Comparison of ENCODE assay signal across 26 mouse cellular contexts in genomic region chr13:71746534-71746933, GRCm38 (mm10).
DNase-seq lines count a peak whose midpoint lies in the region.
"Had no signal": no experiment of that assay in that cellular context is flagged by ENCODE, and none has a peak within 500 bp of the region (broad histone marks: within the 10 kb centered on the region; RNA-seq: fewer than 3 reads in every experiment).

No protein-coding gene starts in this region.

- WGBS in embryonic facial prominence, embryonic 10.5 days: 43% methylated on average over 3 of the region's 3 CpGs
- WGBS in limb, embryonic 10.5 days: 19% methylated on average over 3 of the region's 3 CpGs

- peaks cover 8% of the 10 kb centered on the region for H3K4me1 ChIP-seq in embryonic facial prominence, embryonic 10.5 days
- H3K4me1 ChIP-seq in limb, embryonic 10.5 days: peaks cover 15% of the 10 kb centered on the region
- H3K4me1 ChIP-seq: heart, embryonic 10.5 days; heart, embryonic 15.5 days; intestine, embryonic 15.5 days; neural tube, embryonic 12.5 days; stomach, embryonic 15.5 days had no signal

- DNase-seq in embryo, embryonic 11 days: peak; percentile 52
- DNase-seq in embryo, embryonic 9.5 days (ENCODE audit: extremely low spot score): no peak
- peak; percentile 52 for DNase-seq in embryonic facial prominence, embryonic 10.5 days (ENCODE audit: low spot score)
- peak; percentile 44 for DNase-seq in limb, embryonic 10.5 days (ENCODE audit: low spot score)
- peak; percentile 10 for DNase-seq in mesoderm, embryonic 11.5 days (ENCODE audit: low read depth, low spot score)
- DNase-seq in right cerebral cortex, postnatal 4 days: no peak
- DNase-seq in spleen, postnatal 36 days (ENCODE audit: low spot score in 2 of 2): no peak
- DNase-seq: adrenal gland, adult 8-10 months; cerebellum, adult 8-10 months; cerebellum, postnatal 25 days; gastrocnemius, postnatal 10 days; kidney, adult 8-10 months; kidney, postnatal 4 days; lung, postnatal 10 days; thymus, postnatal 14 days had no signal

- H3K27ac ChIP-seq in embryonic facial prominence, embryonic 10.5 days (replicated peaks): no peak overlapping the region
- H3K27ac ChIP-seq in limb, embryonic 10.5 days: no peak overlapping the region
- H3K27ac ChIP-seq: embryonic facial prominence, embryonic 12.5 days; forebrain, embryonic 10.5 days; heart, embryonic 10.5 days; heart, embryonic 15.5 days; intestine, embryonic 15.5 days; kidney, postnatal 0 days; midbrain, embryonic 10.5 days; neural tube, embryonic 12.5 days; stomach, embryonic 15.5 days had no signal

- 0 out of 2 replicates have a peak, but pooled peaks cover 3% of the 10 kb centered on the region for H3K27me3 ChIP-seq in embryonic facial prominence, embryonic 10.5 days (replicated peaks; ENCODE audit: low read depth, poor library complexity, severe bottlenecking)
- peaks cover 55% of the 10 kb centered on the region; the same call in 1 of the 2 replicates for H3K27me3 ChIP-seq in limb, embryonic 10.5 days (ENCODE audit: low read depth, poor library complexity, severe bottlenecking)
- H3K27me3 ChIP-seq: heart, embryonic 15.5 days; intestine, embryonic 15.5 days; neural tube, embryonic 12.5 days; stomach, embryonic 15.5 days had no signal

- H3K36me3 ChIP-seq in embryonic facial prominence, embryonic 10.5 days (replicated peaks): no peaks in the 10 kb centered on the region
- no peaks in the 10 kb centered on the region for H3K36me3 ChIP-seq in limb, embryonic 10.5 days
- H3K36me3 ChIP-seq: embryonic facial prominence, embryonic 12.5 days; forebrain, embryonic 10.5 days; G1E; heart, embryonic 10.5 days; heart, embryonic 15.5 days; intestine, embryonic 15.5 days; midbrain, embryonic 10.5 days; neural tube, embryonic 12.5 days; stomach, embryonic 15.5 days had no signal

- no peaks in the 10 kb centered on the region for H3K9me3 ChIP-seq in embryonic facial prominence, embryonic 10.5 days
- no peaks in the 10 kb centered on the region for H3K9me3 ChIP-seq in limb, embryonic 10.5 days (replicated peaks)
- H3K9me3 ChIP-seq: embryonic facial prominence, embryonic 12.5 days; forebrain, embryonic 10.5 days; heart, embryonic 10.5 days; heart, embryonic 15.5 days; intestine, embryonic 15.5 days; midbrain, embryonic 10.5 days; neural tube, embryonic 12.5 days; stomach, embryonic 15.5 days had no signal

- no peak overlapping the region for H3K4me3 ChIP-seq in embryonic facial prominence, embryonic 10.5 days
- no peak overlapping the region for H3K4me3 ChIP-seq in limb, embryonic 10.5 days
- H3K4me3 ChIP-seq: embryonic facial prominence, embryonic 12.5 days; forebrain, embryonic 10.5 days; heart, embryonic 10.5 days; heart, embryonic 15.5 days; intestine, embryonic 15.5 days; midbrain, embryonic 10.5 days; myocyte; neural tube, embryonic 12.5 days; stomach, embryonic 15.5 days had no signal

Comparison
In these comparisons a context has a peak if more than half of its experiments do, and no peak if none do; other contexts are left out.
1. DNase-seq: peak in embryo, embryonic 11 days (single experiment), embryonic facial prominence, embryonic 10.5 days (single experiment), limb, embryonic 10.5 days (single experiment) and mesoderm, embryonic 11.5 days (single experiment); none in embryo, embryonic 9.5 days (single experiment), right cerebral cortex, postnatal 4 days (single experiment) and spleen, postnatal 36 days (0 of 2).